ENCODE assay signal across 8 mouse cellular contexts in genomic region chr14:16364878-16365337, GRCm38 (mm10). TPM values are rescaled to one million over a fixed set of nuclear protein-coding genes. Genes with fewer than 3 reads are reported as not detected.
DNase-seq lines count a peak whose midpoint lies in the region; ATAC-seq and TF ChIP-seq lines count a peak whose summit lies in the region.

Top2b (plus strand) TSS chr14:16365179.

- WGBS in forebrain, embryonic 15.5 days = under 1% methylated on average over 32 of the region's 32 CpGs
- under 1% methylated on average over 32 of the region's 32 CpGs for WGBS in lung, adult 2 months

- in situ Hi-C loops in ES-E14 (cut with MboI; ENCODE audit: low sequenced_read_pairs in 2 of 2, unreplicated experiment in 2 of 2) = no loop called here

- no peaks in the 10 kb centered on the region for H3K36me3 ChIP-seq in ES-E14 (ENCODE audit: control insufficient read depth, insufficient read depth, low read length, poor library complexity, severe bottlenecking)
- H3K36me3 ChIP-seq in forebrain, embryonic 15.5 days = no peaks in the 10 kb centered on the region

- H3K4me2 ChIP-seq in forebrain, embryonic 15.5 days (replicated peaks) = peak within 1 kb of the TSS; percentile 78

- H3K4me1 ChIP-seq in ES-E14 (ENCODE audit: control insufficient read depth in 2 of 2, insufficient read depth in 2 of 2, low read length in 2 of 2, poor library complexity in 1 of 2) = 0 out of 4 replicates have a peak, but pooled peaks cover 0 to 2% of the 10 kb centered on the region in 2 experiments
- peaks cover 33% of the 10 kb centered on the region for H3K4me1 ChIP-seq in forebrain, embryonic 15.5 days
- H3K4me1 ChIP-seq in lung, adult 2 months (ENCODE audit: control insufficient read depth, insufficient read depth, low read length) = peaks cover 13% of the 10 kb centered on the region

- peak; percentile 86 for TF ChIP-seq POLR2A in lung, adult 2 months (IDR thresholded peaks at IDR 0.05; ENCODE audit: borderline replicate concordance, extremely low read depth, low read depth, low read length)

- peak; percentile 99 for ATAC-seq in forebrain, embryonic 15.5 days (replicated peaks)
- ATAC-seq in neutrophil, adult 5-6 weeks (ENCODE audit: extremely low read depth, insufficient number of reproducible peaks, low FRiP score, poor library complexity, severe bottlenecking) = peak; percentile 95

- H3K4me3 ChIP-seq in ES-E14 (ENCODE audit: insufficient read depth in 1 of 2, low read depth in 1 of 2, low read length in 2 of 2, poor library complexity in 1 of 2, severe bottlenecking in 1 of 2) = peak within 1 kb of the TSS; percentile 89 to 99
- peak within 1 kb of the TSS; percentile 94 for H3K4me3 ChIP-seq in forebrain, embryonic 15.5 days
- H3K4me3 ChIP-seq in lung, adult 2 months (replicated peaks; ENCODE audit: extremely low read depth, low read depth, low read length) = peak within 1 kb of the TSS; percentile 86

- TF ChIP-seq CTCF in lung, adult 2 months (IDR thresholded peaks at IDR 0.05; ENCODE audit: insufficient read depth, low read length) = no peak

- intact Hi-C loops in heart, postnatal 25 days (cut with DNase I) = loop anchor here (5.0 kb wide), 1 partner anchor 118 kb away; the partner anchor contains the start of genes Ngly1 and Oxsm

- peak within 1 kb of the TSS; percentile 80 for H3K9ac ChIP-seq in ES-E14 (ENCODE audit: insufficient read depth, low read depth, low read length, poor library complexity, severe bottlenecking)
- H3K9ac ChIP-seq in forebrain, embryonic 15.5 days (replicated peaks) = peak within 1 kb of the TSS; percentile 95

- H3K9me3 ChIP-seq in ES-E14 (ENCODE audit: control insufficient read depth, insufficient read depth, low read depth, low read length) = no peaks in the 10 kb centered on the region
- H3K9me3 ChIP-seq in forebrain, embryonic 15.5 days = no peaks in the 10 kb centered on the region

- H3K27ac ChIP-seq in ES-E14 (ENCODE audit: insufficient read depth, low read depth, low read length, poor library complexity, severe bottlenecking) = no peak within 1 kb of the TSS
- H3K27ac ChIP-seq in forebrain, embryonic 15.5 days (replicated peaks) = peak within 1 kb of the TSS; percentile 99

- H3K27me3 ChIP-seq in forebrain, embryonic 15.5 days = no peaks in the 10 kb centered on the region

- DNase-seq in ES-E14 (ENCODE audit: low read depth, low spot score) = peak; percentile 98
- peak; percentile 98 for DNase-seq in cerebellum, adult 11-12 months
- peak; percentile 96 for DNase-seq in heart, postnatal 25 days (ENCODE audit: low spot score)
- DNase-seq in layer of hippocampus, adult 18-20 months (ENCODE audit: low spot score in 2 of 2) = peak; percentile 98 to 99
- peak; percentile 96 for DNase-seq in lung, adult 2 months
- peak; percentile 95 to 98 for DNase-seq in thymus, adult 18-20 months

TF ChIP-seq in ES-E14, 5 proteins besides CTCF, POLR2A, EP300 and RAD21:
- TF ChIP-seq ZC3H11A (IDR thresholded peaks at IDR 0.05; ENCODE audit: borderline replicate concordance, low read depth, low read length) (no peak), CHD2 (IDR thresholded peaks at IDR 0.05; ENCODE audit: low read depth, low read length) (peak; percentile 96)

RNA-seq across cellular contexts. Expression of gene Top2b, which starts in this region (rescaled TPM):
- total RNA-seq in ES-E14 (2012; rRNA removed) = 13.2 and 27.1 TPM in 2 replicates
- polyA plus RNA-seq in forebrain, embryonic 15.5 days (2015; fragmentation: Nextera tagmentation; extraction: Ambion mirVana) = 113 and 124 TPM in 2 replicates
- total RNA-seq in heart, postnatal 25 days (2021) = 10 to 100 TPM; 62.4 to 67.5 TPM
- total RNA-seq in layer of hippocampus, adult 18-20 months (2021) = 10 to 100 TPM; 70.8 to 82.3 TPM
- 8.1 and 14.9 TPM in 2 replicates for polyA plus RNA-seq in lung, adult 2 months (2012; rRNA removed)
- 302 and 306 TPM in 2 replicates for total RNA-seq in neutrophil, adult 5-6 weeks (2017)
